Mouse (Mus musculus) right cerebral cortex, postnatal 36 days (tissue): Measurements from ENCODE around the gene Kcnk4.

Source experiments
- DNase-seq, 2 experiments: peaks; one replicate each; pipeline ENCODE4 v3.0.0; 2022; ENCODE audit warnings: low spot score in 2 of 2, mixed read lengths in 1 of 2

Gene Kcnk4

DNA sequence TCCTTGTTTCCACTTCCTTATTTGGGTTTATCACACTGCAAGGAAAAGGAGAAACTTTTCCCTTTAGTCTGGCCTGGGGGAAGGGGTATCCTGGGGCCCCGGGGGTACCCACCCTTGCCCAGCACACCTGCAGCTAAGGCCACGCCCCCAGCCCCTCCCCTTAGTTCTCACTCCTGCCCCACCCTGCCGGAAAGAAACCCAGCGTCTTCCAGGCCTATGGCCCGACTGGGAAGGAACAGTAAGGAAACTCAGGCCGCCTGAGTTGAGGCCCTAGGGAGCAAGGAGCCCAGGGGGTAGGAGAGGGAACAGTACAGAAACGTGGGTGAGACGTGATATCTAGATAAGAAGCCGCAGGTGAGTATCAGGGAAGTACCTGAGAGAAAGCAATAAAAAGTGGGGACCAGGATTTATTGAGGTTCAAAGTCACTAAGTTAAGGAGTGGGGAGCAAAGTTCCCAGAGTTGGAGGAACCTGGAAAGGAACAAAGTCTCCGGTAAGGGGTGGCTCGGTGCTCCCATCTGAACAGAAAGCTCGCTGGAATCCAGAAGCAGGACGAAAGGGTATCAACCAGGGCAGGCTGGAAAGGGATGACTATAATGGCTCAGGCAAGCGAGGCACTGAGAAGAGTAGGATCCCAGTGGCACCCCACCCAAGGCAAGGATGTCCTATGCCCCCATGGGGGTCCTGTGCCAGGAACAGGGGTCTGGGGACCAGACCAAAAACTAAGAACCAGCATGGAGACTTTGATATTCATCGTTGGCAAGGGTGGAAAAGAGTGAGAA, 34.4 kb upstream of the Kcnk4 start:
- DNase-seq: no peak

DNA sequence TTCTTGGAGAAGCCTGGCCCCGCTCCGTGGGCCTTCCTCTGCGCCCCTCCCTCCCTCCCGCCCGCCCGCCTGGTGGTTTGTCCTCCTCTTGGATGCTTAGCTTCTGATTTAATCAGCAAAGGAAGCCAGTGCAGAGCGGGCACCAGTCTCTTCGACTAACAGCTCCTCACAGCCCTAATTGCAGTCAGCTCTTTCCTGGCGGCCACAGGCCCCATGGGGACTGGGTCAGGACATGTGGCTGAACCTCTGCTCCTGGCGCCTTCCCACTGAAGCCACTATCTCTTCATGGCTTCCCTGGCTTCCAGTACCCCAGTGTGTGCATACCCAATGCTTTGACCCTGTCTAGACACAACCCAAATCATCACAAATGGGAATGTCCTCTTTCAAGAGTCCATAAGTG, 22.1 kb upstream of the Kcnk4 start:
- DNase-seq: no peak

- no peak for DNase-seq
Measured at GRCm38 (mm10) chr19:6955424-6955823, 21.1 kb upstream of the Kcnk4 start.

DNA sequence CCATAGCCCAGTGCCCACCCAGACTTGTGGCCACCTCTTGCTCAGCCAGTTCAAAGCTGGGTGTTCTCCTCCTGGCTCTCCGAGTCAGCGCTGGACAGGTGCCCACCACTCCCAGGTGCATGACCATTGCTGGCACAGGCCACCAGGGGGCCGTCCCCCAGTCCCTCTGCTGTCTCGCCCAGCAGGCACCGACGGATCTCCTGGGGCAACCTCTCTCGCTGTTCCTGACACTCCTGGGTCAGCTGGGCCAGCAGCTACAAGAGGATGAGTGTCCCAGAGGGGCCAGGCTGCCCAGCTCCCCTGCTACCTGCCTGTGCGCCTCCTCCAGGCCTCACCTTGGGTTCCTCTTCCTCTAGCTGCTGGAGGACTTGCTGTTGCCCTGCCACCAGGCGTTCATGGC, 19.7 kb upstream of the Kcnk4 start:
- DNase-seq: no peak

GRCm38 (mm10) chr19:6952712-6953037, 18.4 kb upstream of the Kcnk4 start:
- no peak for DNase-seq

GRCm38 (mm10) chr19:6951994-6952711, 17.8 kb upstream of the Kcnk4 start:
- peak; percentile 62 to 73 for DNase-seq

DNA sequence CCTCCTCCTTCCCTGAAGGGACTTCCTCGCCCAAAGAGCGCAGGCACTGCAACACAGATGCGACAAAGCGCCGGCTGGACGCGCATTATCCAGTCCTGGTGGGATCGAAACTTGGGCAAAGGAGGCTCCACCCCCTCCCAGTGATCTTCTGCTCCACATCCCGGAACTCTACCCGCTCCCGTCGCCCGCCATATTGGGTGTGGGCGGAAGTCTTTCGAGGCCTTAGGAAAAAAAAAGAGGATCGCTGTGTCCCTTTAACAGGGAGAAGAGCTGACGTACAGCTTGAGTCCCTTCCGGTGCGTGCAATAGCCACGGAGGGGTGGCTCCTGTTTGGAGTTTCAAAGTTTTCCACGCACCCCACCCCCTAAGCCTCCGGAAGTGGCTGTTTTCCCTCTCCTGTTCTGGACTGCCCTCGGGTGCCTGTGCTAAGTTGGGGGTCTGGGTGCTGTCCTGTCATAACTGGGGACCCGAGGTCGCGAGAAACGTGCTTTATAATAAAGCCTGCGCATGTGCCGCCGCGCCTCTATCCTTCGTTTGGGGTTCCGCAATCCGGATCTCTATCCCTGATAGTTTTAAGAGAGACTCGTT, 17.2 kb upstream of the Kcnk4 start:
- DNase-seq: peak; percentile 90 to 95

DNA sequence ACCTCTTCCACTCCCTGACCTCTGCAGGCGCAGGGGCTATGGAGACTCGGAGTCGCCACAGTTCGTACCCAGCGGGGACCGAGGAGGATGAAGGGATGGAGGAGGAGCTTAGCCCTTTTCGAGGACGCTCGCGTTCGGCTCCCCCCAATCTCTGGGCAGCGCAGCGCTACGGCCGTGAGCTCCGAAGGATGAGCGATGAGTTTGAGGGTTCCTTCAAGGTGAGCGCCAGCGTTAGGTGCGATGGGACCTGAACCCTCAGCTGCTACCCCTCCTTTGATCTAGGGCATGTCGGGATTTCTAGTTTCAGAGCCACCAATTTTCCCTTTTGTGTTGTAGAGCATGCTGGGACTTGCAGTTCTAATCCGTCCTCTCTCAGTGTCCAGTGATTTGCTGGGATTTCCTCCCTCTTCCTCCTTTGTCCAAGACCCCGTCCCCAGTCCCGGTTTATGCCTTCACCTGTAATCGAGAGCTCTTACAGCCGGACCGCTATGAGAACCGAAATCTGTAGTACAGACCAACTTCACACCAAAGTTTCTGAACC, 16.4 kb upstream of the Kcnk4 start:
- DNase-seq: no peak

DNA sequence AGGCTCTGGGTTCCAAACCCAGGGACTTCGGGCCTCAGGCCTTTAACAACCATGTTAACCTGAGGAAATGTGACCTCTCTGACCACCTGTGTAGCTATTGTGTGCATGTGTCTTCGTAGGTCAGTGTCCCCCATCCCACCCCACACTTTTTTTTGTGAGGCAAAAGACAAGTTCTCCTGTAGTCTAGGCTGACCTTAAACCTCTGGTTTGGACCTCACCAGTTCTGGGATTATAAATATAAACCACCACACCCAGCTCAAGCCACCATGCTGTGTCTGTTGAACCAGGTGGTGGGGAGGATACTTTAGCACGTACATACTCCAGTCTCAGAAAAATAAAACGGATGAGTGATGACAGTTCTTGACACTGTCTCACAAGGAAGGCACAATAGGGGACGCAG, 15.6 kb upstream of the Kcnk4 start:
- no peak for DNase-seq

GRCm38 (mm10) chr19:6949532-6949931, 15.2 kb upstream of the Kcnk4 start:
- no peak for DNase-seq

DNA sequence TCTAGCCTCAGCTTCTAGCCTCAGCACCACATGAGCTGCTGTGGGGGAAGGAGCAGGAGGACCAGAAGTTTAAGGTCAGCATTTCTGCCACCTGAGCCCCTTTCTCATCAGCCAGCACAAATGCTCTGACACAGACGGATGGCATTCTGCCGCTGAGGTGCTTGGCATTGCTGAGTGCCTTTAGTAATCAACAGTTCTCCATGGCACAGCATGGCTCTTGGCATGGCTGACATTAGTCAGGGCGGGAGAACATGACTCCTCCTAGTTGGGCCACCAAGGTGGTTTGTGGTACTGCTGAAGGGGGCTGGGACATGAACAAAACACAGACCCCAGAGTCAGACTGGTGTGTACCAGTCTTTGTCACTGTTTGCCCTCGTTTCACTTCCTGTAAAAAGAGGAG, 13.9 kb upstream of the Kcnk4 start:
- no peak for DNase-seq

DNA sequence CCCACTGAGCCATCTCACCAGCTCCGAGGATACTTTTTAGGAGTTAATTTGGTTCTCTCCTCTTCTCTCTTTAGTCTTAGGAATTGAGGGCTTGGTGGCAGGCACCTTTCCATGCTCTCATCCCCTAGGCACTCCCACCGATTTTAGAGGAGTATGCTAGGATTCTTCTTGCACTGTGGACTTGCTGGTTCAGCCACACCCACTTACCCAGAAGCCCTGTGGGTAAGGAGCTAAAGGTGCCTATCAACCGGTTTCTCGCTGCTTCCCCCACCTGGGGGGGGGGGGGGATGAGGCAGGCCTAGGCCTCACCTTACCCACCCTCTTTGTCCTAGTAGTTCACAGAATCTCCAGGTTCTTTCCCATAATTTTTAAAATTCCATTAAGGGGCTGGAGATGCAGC, 13.4 kb upstream of the Kcnk4 start:
- no peak for DNase-seq

DNA sequence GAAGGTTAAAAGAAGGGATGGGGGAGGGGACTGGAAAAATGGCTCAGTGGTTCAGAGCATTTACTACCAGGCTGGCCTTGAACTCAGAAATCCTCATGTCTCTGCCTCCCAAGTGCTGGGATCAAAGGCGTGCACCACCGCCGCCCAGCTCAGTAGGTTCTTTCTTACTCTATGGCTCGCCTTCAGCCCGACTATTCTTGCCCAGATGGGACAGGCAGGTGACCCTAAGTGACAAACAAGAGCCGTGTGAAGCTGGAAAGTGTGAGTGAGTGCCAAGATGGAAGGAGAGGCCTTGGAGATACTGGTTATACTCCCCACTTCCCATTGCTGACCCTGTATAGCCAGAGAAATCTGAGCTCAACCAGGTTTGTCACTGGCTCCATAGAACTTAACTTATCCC, 9.4 kb upstream of the Kcnk4 start:
- no peak for DNase-seq

DNA sequence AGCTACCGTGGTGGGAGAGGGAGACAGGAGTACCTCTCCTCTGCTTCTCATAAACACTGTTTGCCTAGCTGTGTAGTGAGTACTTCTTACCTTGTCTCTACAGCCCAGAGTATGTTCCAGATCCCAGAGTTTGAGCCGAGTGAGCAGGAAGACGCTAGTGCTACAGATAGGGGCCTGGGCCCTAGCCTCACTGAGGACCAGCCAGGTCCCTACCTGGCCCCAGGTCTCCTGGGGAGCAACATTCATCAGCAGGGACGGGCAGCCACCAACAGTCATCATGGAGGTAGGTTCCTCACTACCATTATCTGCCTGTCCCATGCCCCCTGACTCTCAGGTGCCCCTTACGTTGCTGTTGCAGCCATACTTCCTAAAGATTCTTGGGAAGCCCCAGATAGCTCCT, 8.4 kb upstream of the Kcnk4 start:
- DNase-seq: no peak

- DNase-seq: peak; percentile 93
Measured at GRCm38 (mm10) chr19:6942249-6942691, 8.0 kb upstream of the Kcnk4 start, which contains the start of gene Gpr137. TSS of gene Gpr137 (minus strand) at chr19:6942480.

GRCm38 (mm10) chr19:6941372-6942248, 7.3 kb upstream of the Kcnk4 start, which contains the start of gene Bad:
TSS of gene Bad (plus strand) at chr19:6941861.
- DNase-seq: peak; percentile 85 to 87

DNA sequence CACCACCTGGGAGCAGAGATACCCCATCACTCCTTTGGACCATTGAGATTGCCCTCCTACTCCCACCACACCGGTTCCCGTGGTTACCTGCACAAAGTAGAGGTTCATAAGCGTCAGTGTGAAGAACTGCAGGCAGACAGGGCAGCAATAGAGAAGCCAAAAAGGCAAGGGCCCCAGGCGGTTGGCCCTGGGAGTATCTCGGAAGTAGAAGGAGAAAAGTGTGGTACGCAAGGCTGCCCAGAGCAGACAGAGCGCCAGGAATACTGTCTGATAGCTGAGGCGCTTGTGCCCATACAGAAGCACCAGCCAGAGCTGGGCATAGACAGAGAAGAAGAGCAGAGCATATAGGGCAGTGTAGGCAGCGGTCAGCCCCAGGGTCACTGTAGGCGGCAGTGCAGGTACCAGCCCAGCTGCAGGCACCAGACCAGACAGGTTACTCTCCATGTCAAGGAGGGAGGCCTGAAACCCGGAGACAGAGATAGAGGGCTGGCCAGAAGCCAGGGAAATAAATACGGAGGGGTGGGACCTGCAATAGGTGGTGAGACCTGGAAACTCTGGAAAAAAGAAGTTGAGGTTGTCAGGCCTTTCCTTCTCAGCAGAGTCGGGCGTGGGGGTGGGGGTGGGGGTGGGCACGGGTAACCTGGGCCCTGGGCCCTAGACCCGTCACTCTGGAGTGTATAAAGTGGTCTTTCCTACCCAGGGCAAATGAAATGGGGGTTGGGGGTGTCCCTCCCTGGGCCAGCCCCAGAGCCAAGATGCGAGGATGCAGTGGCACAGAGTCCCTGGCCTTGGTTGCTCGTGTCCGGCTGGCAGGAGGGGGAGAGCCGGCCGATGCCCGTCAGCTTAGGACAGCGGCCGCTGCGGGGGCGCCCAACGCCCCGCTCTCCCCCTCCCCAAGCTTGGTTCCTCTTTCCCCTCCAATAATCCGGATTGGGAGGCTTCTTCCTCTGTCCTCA, 6.4 kb upstream of the Kcnk4 start:
- DNase-seq: no peak

DNA sequence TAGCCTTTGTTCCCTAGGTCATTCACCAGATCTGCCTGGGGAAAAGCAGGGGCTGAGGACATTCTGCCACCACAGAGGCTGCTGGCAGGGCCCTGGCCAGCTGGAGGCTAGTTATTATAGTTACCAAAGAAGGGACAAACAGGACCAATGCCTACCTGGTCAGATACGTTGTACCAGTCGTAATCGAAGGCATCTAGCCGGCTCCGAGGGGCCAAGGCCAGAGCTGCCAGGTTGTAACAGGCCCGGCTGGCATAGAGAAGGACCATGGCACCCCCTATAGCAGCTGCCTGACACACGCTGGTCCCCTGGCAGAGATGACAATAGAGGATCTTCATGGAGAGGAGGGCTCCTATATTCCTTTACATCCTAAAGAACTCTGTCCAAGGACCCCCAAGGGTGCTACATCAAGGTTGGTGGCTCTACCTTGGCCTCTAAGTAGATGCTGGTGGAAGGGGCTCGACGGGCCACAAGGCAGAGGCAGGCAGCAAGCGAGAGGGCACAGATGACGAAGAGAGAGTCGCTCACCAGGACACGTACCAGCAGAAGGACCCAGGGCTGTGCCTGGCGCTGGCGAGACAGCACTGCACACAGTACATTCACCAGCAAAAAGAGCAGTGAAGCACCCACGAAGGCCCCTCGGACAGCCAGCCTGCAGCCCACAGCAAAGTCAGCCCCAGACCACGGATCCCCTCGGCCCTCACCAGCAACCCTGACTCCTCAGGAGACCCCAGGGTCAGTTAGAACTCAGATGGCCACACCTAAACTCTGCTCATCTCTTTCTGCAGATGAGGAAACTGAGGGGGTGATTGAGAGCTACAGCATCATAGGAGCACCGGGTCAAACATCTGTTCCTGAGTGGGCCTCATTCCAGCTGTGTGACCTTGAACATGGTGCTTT, 5.0 kb upstream of the Kcnk4 start:
- no peak for DNase-seq
